Mouse (Mus musculus) small intestine, adult 2 months (tissue): ENCODE measurements at regions not wholly inside any gene's neighbourhood (a gene's known extent, or its start where the extent isn't known, plus 50 kb on each side); places are given as distances from the start of the nearest gene placed in this dataset.

ENCODE experiments used
- CTCF ChIP-seq: fragments of 200-500 bp; IDR thresholded peaks from 2 replicates; pipeline ENCODE4 v1.5.1; 2012; ENCODE audit warnings: low read depth, mild to moderate bottlenecking, control low read depth, inconsistent platforms, low read length, moderate library complexity, mixed read lengths; ENCODE audit not compliant: insufficient replicate concordance, insufficient read length; ENCODE audit errors: extremely low read depth
- POLR2A ChIP-seq: fragments of 200-500 bp; IDR thresholded peaks from 2 replicates; pipeline ENCODE4 v1.6.1; 2012; ENCODE audit warnings: low read depth, mild to moderate bottlenecking, control low read depth, inconsistent platforms, low read length, moderate library complexity

- TF ChIP-seq CTCF (no peak), POLR2A (no peak)
Measured at GRCm38 (mm10) chr1:157007891-157008730, 68.7 kb upstream of the Ralgps2 start.
